In the genomic region with DNA sequence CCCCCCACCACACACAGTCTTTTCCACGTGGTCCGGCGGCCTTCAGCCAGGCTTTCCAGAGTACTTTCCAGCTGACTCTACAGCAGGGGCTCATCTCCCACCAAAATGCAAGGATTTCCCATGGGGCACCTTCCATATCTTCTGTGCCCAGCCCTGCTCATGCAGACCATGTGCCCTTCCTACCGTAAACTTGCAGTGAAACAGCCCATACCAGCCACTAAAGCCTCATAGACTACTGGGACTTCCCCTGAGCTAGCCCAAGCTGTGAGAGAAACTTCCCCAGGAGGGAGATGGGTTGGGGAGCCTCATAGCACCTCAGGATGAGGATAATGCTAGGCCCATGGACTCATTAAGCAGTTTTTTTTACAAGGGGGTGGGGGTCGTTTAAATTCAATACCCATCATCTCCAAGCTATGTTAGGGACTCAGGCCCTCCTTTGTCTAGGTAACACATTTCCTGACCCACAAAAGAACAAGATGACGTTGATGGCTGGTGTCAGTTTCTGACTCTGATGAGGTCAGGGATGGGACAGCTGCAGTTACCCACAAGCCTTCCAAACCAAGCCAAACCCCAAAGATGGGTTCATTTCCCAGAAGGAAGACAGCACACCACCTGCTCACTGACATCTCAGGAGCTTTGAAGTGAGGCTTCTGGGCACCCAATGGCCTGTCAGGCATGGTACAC, we compare ENCODE assay signal across 10 mouse cellular contexts. TPM values are rescaled to one million over a fixed set of nuclear protein-coding genes. Genes with fewer than 3 reads are reported as not detected.
DNase-seq lines count a peak whose midpoint lies in the region; ATAC-seq and TF ChIP-seq lines count a peak whose summit lies in the region.
"Had no signal": no experiment of that assay in that cellular context is flagged by ENCODE, and none has a peak within 500 bp of the region (broad histone marks: within the 10 kb centered on the region; RNA-seq: fewer than 3 reads in every experiment).

No protein-coding gene starts in this region.

- no peak for DNase-seq in thymus, adult 2 months
- no peak for DNase-seq in thymus, postnatal 4 days
- no peak for DNase-seq in layer of hippocampus, adult 11-12 months (ENCODE audit: low spot score)
- DNase-seq in ovary, postnatal 14 days (ENCODE audit: low spot score), result no peak
- DNase-seq in right cerebral cortex, postnatal 36 days (ENCODE audit: low spot score in 2 of 2), result no peak
- DNase-seq: heart, postnatal 4 days; right cerebral cortex, adult 18-20 months had no signal

- peak overlapping the region; percentile 57 for H3K4me2 ChIP-seq in hindbrain, embryonic 13.5 days
- H3K4me2 ChIP-seq in hindbrain, embryonic 12.5 days (replicated peaks), result no peak overlapping the region
- H3K4me2 ChIP-seq in limb, embryonic 15.5 days, result peak overlapping the region; percentile 86

- peaks cover 19% of the 10 kb centered on the region for H3K4me1 ChIP-seq in hindbrain, embryonic 13.5 days (replicated peaks)
- peaks cover 30% of the 10 kb centered on the region for H3K4me1 ChIP-seq in hindbrain, embryonic 12.5 days
- H3K4me1 ChIP-seq in thymus, adult 2 months (replicated peaks; ENCODE audit: control insufficient read depth, insufficient read depth, low read length), result peaks cover 59% of the 10 kb centered on the region
- H3K4me1 ChIP-seq in limb, embryonic 15.5 days, result peaks cover 49% of the 10 kb centered on the region

- no peaks in the 10 kb centered on the region for H3K36me3 ChIP-seq in hindbrain, embryonic 13.5 days
- no peaks in the 10 kb centered on the region for H3K36me3 ChIP-seq in hindbrain, embryonic 12.5 days
- no peaks in the 10 kb centered on the region for H3K36me3 ChIP-seq in thymus, adult 2 months (ENCODE audit: control insufficient read depth, insufficient read depth, low read length)
- no peaks in the 10 kb centered on the region for H3K36me3 ChIP-seq in limb, embryonic 15.5 days

- WGBS in hindbrain, embryonic 13.5 days, result 85% methylated on average over 6 of the region's 6 CpGs
- WGBS in hindbrain, embryonic 12.5 days, result 83% methylated on average over 6 of the region's 6 CpGs
- WGBS in thymus, adult 2 months, result 40% methylated on average over 6 of the region's 6 CpGs
- 82% methylated on average over 6 of the region's 6 CpGs for WGBS in limb, embryonic 15.5 days

- H3K4me3 ChIP-seq in hindbrain, embryonic 13.5 days, result no peak overlapping the region
- no peak overlapping the region for H3K4me3 ChIP-seq in hindbrain, embryonic 12.5 days
- H3K4me3 ChIP-seq in thymus, adult 2 months (ENCODE audit: control insufficient read depth, insufficient read depth, low read length), result peak overlapping the region; percentile 69
- H3K4me3 ChIP-seq in limb, embryonic 15.5 days, result no peak overlapping the region; the same call in 1 of the 2 replicates

- ATAC-seq in hindbrain, embryonic 13.5 days (ENCODE audit: low FRiP score), result no peak
- ATAC-seq in hindbrain, embryonic 12.5 days (ENCODE audit: low FRiP score), result no peak
- ATAC-seq in limb, embryonic 15.5 days (ENCODE audit: insufficient number of reproducible peaks, low FRiP score, low TSS enrichment, low read depth), result no peak

- no peak for TF ChIP-seq CTCF in thymus, adult 2 months (IDR thresholded peaks at IDR 0.05; ENCODE audit: borderline replicate concordance, control insufficient read depth, extremely low read depth, insufficient read depth, low read length, poor library complexity)

- no peak overlapping the region for H3K9ac ChIP-seq in hindbrain, embryonic 13.5 days
- H3K9ac ChIP-seq in hindbrain, embryonic 12.5 days, result no peak overlapping the region
- no peak overlapping the region for H3K9ac ChIP-seq in limb, embryonic 15.5 days

- H3K27ac ChIP-seq in hindbrain, embryonic 13.5 days, result no peak overlapping the region
- no peak overlapping the region for H3K27ac ChIP-seq in hindbrain, embryonic 12.5 days
- peak overlapping the region; percentile 60; the same call in 1 of the 2 replicates for H3K27ac ChIP-seq in thymus, adult 2 months (ENCODE audit: control insufficient read depth, insufficient read depth, low read length)
- no peak overlapping the region for H3K27ac ChIP-seq in limb, embryonic 15.5 days

- no peak for TF ChIP-seq POLR2A in thymus, adult 2 months (IDR thresholded peaks at IDR 0.05; ENCODE audit: control insufficient read depth, extremely low read depth, insufficient read depth, low read length, poor library complexity)

- no peaks in the 10 kb centered on the region for H3K9me3 ChIP-seq in hindbrain, embryonic 13.5 days
- H3K9me3 ChIP-seq in hindbrain, embryonic 12.5 days (replicated peaks), result no peaks in the 10 kb centered on the region
- no peaks in the 10 kb centered on the region for H3K9me3 ChIP-seq in limb, embryonic 15.5 days

- H3K27me3 ChIP-seq in hindbrain, embryonic 13.5 days, result peaks cover 34% of the 10 kb centered on the region
- peaks cover 34% of the 10 kb centered on the region for H3K27me3 ChIP-seq in hindbrain, embryonic 12.5 days
- no peaks in the 10 kb centered on the region for H3K27me3 ChIP-seq in thymus, adult 2 months (ENCODE audit: control insufficient read depth, insufficient read depth, low read length)
- no peaks in the 10 kb centered on the region for H3K27me3 ChIP-seq in limb, embryonic 15.5 days

RNA-seq across cellular contexts. Expression of gene Cd82, which starts 2.0 kb away (rescaled TPM):
- 19.8 and 23.7 TPM in 2 replicates for polyA plus RNA-seq in hindbrain, embryonic 13.5 days (2015; fragmentation: Nextera tagmentation; extraction: Ambion mirVana)
- 13.2 and 15.4 TPM in 2 replicates for polyA plus RNA-seq in hindbrain, embryonic 12.5 days (2016; fragmentation: Nextera tagmentation; extraction: Ambion mirVana)
- 176 and 181 TPM in 2 replicates for polyA plus RNA-seq in thymus, adult 2 months (2012; rRNA removed)
- polyA plus RNA-seq in limb, embryonic 15.5 days (2015; fragmentation: Nextera tagmentation; extraction: Ambion mirVana), result 51.4 and 63.0 TPM in 2 replicates
